Mouse (Mus musculus): ENCODE measurements around the gene Atp2a1. TPM values are rescaled to one million over a fixed set of nuclear protein-coding genes. Genes with fewer than 3 reads are reported as not detected.
A peak's percentile ranks its signal among the peaks of the same experiment; 100 is the strongest.

Gene Atp2a1
- polyA plus RNA-seq, 1 experiment from 2014 or later, result not detected

GRCm38 (mm10) chr7:126428631-126429502 is 34.0 kb downstream of the Atp2a1 start, which contains the start of gene Rabep2:
Gene Rabep2, plus strand, starts transcription at chr7:126428759.
- ATAC-seq (ENCODE audit: insufficient read depth), result peak; percentile 95
- WGBS, result under 1% methylated on average over 80 of the region's 82 CpGs
- H3K4me1 ChIP-seq (ENCODE audit: insufficient read depth), result no peaks in the 10 kb centered on the region

GRCm38 (mm10) chr7:126428154-126428553 is 34.8 kb downstream of the Atp2a1 start:
- peaks cover 15% of the 10 kb centered on the region; the same call in 1 of the 2 replicates for H3K36me3 ChIP-seq (ENCODE audit: insufficient read depth)
- TF ChIP-seq CTCF (IDR thresholded peaks at IDR 0.05; ENCODE audit: low read depth), result no peak
- WGBS, result 7% methylated on average over 4 of the region's 4 CpGs
- peak overlapping the region; percentile 84 for H3K9ac ChIP-seq
- H3K27ac ChIP-seq (ENCODE audit: low read depth), result peak overlapping the region; percentile 98
- H3K4me2 ChIP-seq, result peak overlapping the region; percentile 86
- ATAC-seq (ENCODE audit: insufficient read depth) (peak; percentile 18), DNase-seq (no peak)
- no peaks in the 10 kb centered on the region for H3K27me3 ChIP-seq (ENCODE audit: insufficient read depth, low read length)
- no peaks in the 10 kb centered on the region for H3K9me3 ChIP-seq (ENCODE audit: low read depth, low read length)
- no peaks in the 10 kb centered on the region for H3K4me1 ChIP-seq (ENCODE audit: insufficient read depth)
- H3K4me3 ChIP-seq (ENCODE audit: low read depth, low read length), result peak overlapping the region; percentile 65

More at GRCm38 (mm10) chr7:126428631-126429502, 34.0 kb downstream of the Atp2a1 start, which contains the start of gene Rabep2:
- Histone ChIP-seq H3K4me3 (ENCODE audit: low read depth, low read length) (peak within 1 kb of the TSS; percentile 65), H3K27me3 (ENCODE audit: insufficient read depth, low read length) (no peaks in the 10 kb centered on the region), H3K9me3 (ENCODE audit: low read depth, low read length) (no peaks in the 10 kb centered on the region), H3K4me2 (peak within 1 kb of the TSS; percentile 86), H3K36me3 (ENCODE audit: insufficient read depth) (peaks cover 19% of the 10 kb centered on the region; the same call in 1 of the 2 replicates), H3K27ac (ENCODE audit: low read depth) (peak within 1 kb of the TSS; percentile 98), H3K9ac (peak within 1 kb of the TSS; percentile 84)
- no peak for TF ChIP-seq CTCF (IDR thresholded peaks at IDR 0.05; ENCODE audit: low read depth)
- peak; percentile 97 for DNase-seq

GRCm38 (mm10) chr7:126427323-126427860 is 35.5 kb downstream of the Atp2a1 start:
- ATAC-seq (ENCODE audit: insufficient read depth) (no peak), DNase-seq (peak; percentile 27)
- Histone ChIP-seq H3K9me3 (ENCODE audit: low read depth, low read length) (no peaks in the 10 kb centered on the region), H3K4me1 (ENCODE audit: insufficient read depth) (no peaks in the 10 kb centered on the region), H3K9ac (no peak overlapping the region), H3K4me3 (ENCODE audit: low read depth, low read length) (no peak overlapping the region), H3K4me2 (peak overlapping the region; percentile 86; the same call in 1 of the 2 replicates), H3K27ac (ENCODE audit: low read depth) (peak overlapping the region; percentile 98), H3K36me3 (ENCODE audit: insufficient read depth) (peaks cover 10% of the 10 kb centered on the region; the same call in 1 of the 2 replicates), H3K27me3 (ENCODE audit: insufficient read depth, low read length) (no peaks in the 10 kb centered on the region)
- no peak for TF ChIP-seq CTCF (IDR thresholded peaks at IDR 0.05; ENCODE audit: low read depth)
- 40% methylated on average over 12 of the region's 13 CpGs for WGBS

GRCm38 (mm10) chr7:126424161-126424560 is 38.7 kb downstream of the Atp2a1 start:
- Histone ChIP-seq H3K36me3 (ENCODE audit: insufficient read depth) (no peaks in the 10 kb centered on the region), H3K4me2 (no peak overlapping the region), H3K9ac (no peak overlapping the region), H3K4me1 (ENCODE audit: insufficient read depth) (no peaks in the 10 kb centered on the region), H3K27ac (ENCODE audit: low read depth) (no peak overlapping the region), H3K27me3 (ENCODE audit: insufficient read depth, low read length) (no peaks in the 10 kb centered on the region), H3K4me3 (ENCODE audit: low read depth, low read length) (no peak overlapping the region), H3K9me3 (ENCODE audit: low read depth, low read length) (no peaks in the 10 kb centered on the region)
- ATAC-seq (ENCODE audit: insufficient read depth) (no peak), DNase-seq (no peak)
- TF ChIP-seq CTCF (IDR thresholded peaks at IDR 0.05; ENCODE audit: low read depth), result no peak
- 82% methylated on average over 6 of the region's 6 CpGs for WGBS

GRCm38 (mm10) chr7:126421756-126422155 is 41.2 kb downstream of the Atp2a1 start:
- Histone ChIP-seq H3K36me3 (ENCODE audit: insufficient read depth) (no peaks in the 10 kb centered on the region), H3K4me1 (ENCODE audit: insufficient read depth) (no peaks in the 10 kb centered on the region), H3K4me3 (ENCODE audit: low read depth, low read length) (no peak overlapping the region), H3K27me3 (ENCODE audit: insufficient read depth, low read length) (no peaks in the 10 kb centered on the region), H3K9me3 (ENCODE audit: low read depth, low read length) (no peaks in the 10 kb centered on the region), H3K9ac (no peak overlapping the region), H3K4me2 (no peak overlapping the region), H3K27ac (ENCODE audit: low read depth) (no peak overlapping the region)
- ATAC-seq (ENCODE audit: insufficient read depth) (no peak), DNase-seq (no peak)
- WGBS, result 75% methylated on average over 5 of the region's 5 CpGs
- no peak for TF ChIP-seq CTCF (IDR thresholded peaks at IDR 0.05; ENCODE audit: low read depth)

GRCm38 (mm10) chr7:126418496-126418895 is 44.4 kb downstream of the Atp2a1 start:
- WGBS, result 38% methylated on average over 3 of the region's 3 CpGs
- H3K36me3 ChIP-seq (ENCODE audit: insufficient read depth), result no peaks in the 10 kb centered on the region
- ATAC-seq (ENCODE audit: insufficient read depth) (no peak), DNase-seq (no peak)
- no peak overlapping the region for H3K4me3 ChIP-seq (ENCODE audit: low read depth, low read length)
- H3K27me3 ChIP-seq (ENCODE audit: insufficient read depth, low read length), result no peaks in the 10 kb centered on the region
- H3K27ac ChIP-seq (ENCODE audit: low read depth), result no peak overlapping the region
- no peak for TF ChIP-seq CTCF (IDR thresholded peaks at IDR 0.05; ENCODE audit: low read depth)
- no peak overlapping the region for H3K9ac ChIP-seq
- no peak overlapping the region for H3K4me2 ChIP-seq
- no peaks in the 10 kb centered on the region for H3K4me1 ChIP-seq (ENCODE audit: insufficient read depth)
- H3K9me3 ChIP-seq (ENCODE audit: low read depth, low read length), result no peaks in the 10 kb centered on the region

- Histone ChIP-seq H3K36me3 (ENCODE audit: insufficient read depth) (no peaks in the 10 kb centered on the region), H3K27me3 (ENCODE audit: insufficient read depth, low read length) (no peaks in the 10 kb centered on the region), H3K9me3 (ENCODE audit: low read depth, low read length) (no peaks in the 10 kb centered on the region), H3K4me3 (ENCODE audit: low read depth, low read length) (no peak overlapping the region), H3K4me2 (no peak overlapping the region), H3K9ac (no peak overlapping the region), H3K4me1 (ENCODE audit: insufficient read depth) (no peaks in the 10 kb centered on the region), H3K27ac (ENCODE audit: low read depth) (no peak overlapping the region)
- 82% methylated on average over 4 of the region's 4 CpGs for WGBS
- DNase-seq (no peak), ATAC-seq (ENCODE audit: insufficient read depth) (no peak)
- no peak for TF ChIP-seq CTCF (IDR thresholded peaks at IDR 0.05; ENCODE audit: low read depth)
These were observed 45.3 kb downstream of the Atp2a1 start for GRCm38 (mm10) chr7:126417606-126418005.

Measured in lung, embryonic 14.5 days (tissue).